Mouse (Mus musculus): ENCODE results near the gene Evi5. TPM values are rescaled to one million over a fixed set of nuclear protein-coding genes. Genes with fewer than 3 reads are reported as not detected.
A peak's percentile ranks its signal among the peaks of the same experiment; 100 is the strongest.

Evi5 gene
- total and polyA plus RNA-seq, 3 experiments, result 4.6 to 8.4 TPM; not detected in 1

- Histone ChIP-seq H3K36me3 (ENCODE audit: control insufficient read depth in 1 of 2, insufficient read depth in 2 of 2, low read length in 2 of 2) (peaks cover 0 to 3% of the 10 kb centered on the region in 2 experiments; a peak in 1 of 4 replicates), H3K79me2 (ENCODE audit: control insufficient read depth, insufficient read depth, low read length, poor library complexity) (no peaks in the 10 kb centered on the region), H3K9me3 (replicated peaks; ENCODE audit: insufficient read depth, low read length) (no peaks in the 10 kb centered on the region), H3K9ac (ENCODE audit: control insufficient read depth, low read depth, low read length, poor library complexity, severe bottlenecking) (no peak overlapping the region), H3K4me3 (ENCODE audit: control insufficient read depth in 1 of 2, insufficient read depth in 1 of 2, low read depth in 2 of 2, low read length in 2 of 2) (no peak overlapping the region), H3K4me1 (ENCODE audit: control insufficient read depth in 1 of 2, insufficient read depth in 2 of 2, low read length in 2 of 2) (0 out of 4 replicates have a peak, but pooled peaks cover 0 to 2% of the 10 kb centered on the region in 2 experiments), H3K27ac (ENCODE audit: control insufficient read depth, low read depth, low read length) (no peak overlapping the region), H3K27me3 (ENCODE audit: control insufficient read depth in 1 of 2, insufficient read depth in 2 of 2, low read length in 2 of 2) (no peaks in the 10 kb centered on the region)
- TF ChIP-seq HCFC1 (IDR thresholded peaks at IDR 0.05; ENCODE audit: low read depth, low read length) (no peak), RAD21 (IDR thresholded peaks at IDR 0.05; ENCODE audit: low read depth, low read length) (peak; percentile 62), SMC3 (IDR thresholded peaks at IDR 0.05; ENCODE audit: low read depth, low read length) (peak; percentile 62), ZC3H11A (IDR thresholded peaks at IDR 0.05; ENCODE audit: low read depth, low read length) (peak; percentile 48), CTCF (IDR thresholded peaks at IDR 0.05 in 2 of 3, conservative IDR thresholded peaks at IDR 0.05 in 1 of 3; ENCODE audit: control insufficient read depth in 1 of 3, insufficient read depth in 1 of 3, low read depth in 2 of 3, low read length in 3 of 3, poor library complexity in 1 of 3, severe bottlenecking in 1 of 3) (peak in 2 of 3 experiments; percentile 10 to 63; a peak in 2 of 6 replicates), GATA1 (IDR thresholded peaks at IDR 0.05; ENCODE audit: low read depth, low read length) (no peak), SIN3A (IDR thresholded peaks at IDR 0.05; ENCODE audit: low read length) (0 out of 2 replicates have a peak, but pooled peaks have one; percentile 21)
- DNase-seq (ENCODE audit: low read depth, low spot score), result peak; percentile 30
These were observed 81.0 kb downstream of the Evi5 start for GRCm38 (mm10) chr5:107793927-107794326.

GRCm38 (mm10) chr5:107793258-107793657, 81.6 kb downstream of the Evi5 start:
- H3K79me2 ChIP-seq (ENCODE audit: control insufficient read depth, insufficient read depth, low read length, poor library complexity), result no peaks in the 10 kb centered on the region
- DNase-seq (ENCODE audit: low read depth, low spot score), result no peak
- no peak overlapping the region for H3K9ac ChIP-seq (ENCODE audit: control insufficient read depth, low read depth, low read length, poor library complexity, severe bottlenecking)
- H3K27ac ChIP-seq (ENCODE audit: control insufficient read depth, low read depth, low read length), result no peak overlapping the region
- no peak overlapping the region for H3K4me3 ChIP-seq (ENCODE audit: control insufficient read depth in 1 of 2, insufficient read depth in 1 of 2, low read depth in 2 of 2, low read length in 2 of 2)
- TF ChIP-seq NRF1 (IDR thresholded peaks at IDR 0.05; ENCODE audit: insufficient read depth, low read depth, low read length, poor library complexity, severe bottlenecking), result no peak
- H3K9me3 ChIP-seq (replicated peaks; ENCODE audit: insufficient read depth, low read length), result no peaks in the 10 kb centered on the region
- H3K27me3 ChIP-seq (ENCODE audit: control insufficient read depth in 1 of 2, insufficient read depth in 2 of 2, low read length in 2 of 2), result no peaks in the 10 kb centered on the region
- peaks cover 0 to 3% of the 10 kb centered on the region in 2 experiments; a peak in 2 of 4 replicates for H3K36me3 ChIP-seq (ENCODE audit: control insufficient read depth in 1 of 2, insufficient read depth in 2 of 2, low read length in 2 of 2)
- 0 out of 4 replicates have a peak, but pooled peaks cover 0 to 2% of the 10 kb centered on the region in 2 experiments for H3K4me1 ChIP-seq (ENCODE audit: control insufficient read depth in 1 of 2, insufficient read depth in 2 of 2, low read length in 2 of 2)

GRCm38 (mm10) chr5:107792516-107792915, 82.4 kb downstream of the Evi5 start:
- TF ChIP-seq ZNF384 (IDR thresholded peaks at IDR 0.05; ENCODE audit: low read depth, low read length) (peak; percentile 41; the same call in 1 of the 2 replicates), ZC3H11A (IDR thresholded peaks at IDR 0.05; ENCODE audit: low read depth, low read length) (no peak)
- H3K4me1 ChIP-seq (ENCODE audit: control insufficient read depth in 1 of 2, insufficient read depth in 2 of 2, low read length in 2 of 2), result 0 out of 4 replicates have a peak, but pooled peaks cover 0 to 2% of the 10 kb centered on the region in 2 experiments
- H3K27me3 ChIP-seq (ENCODE audit: control insufficient read depth in 1 of 2, insufficient read depth in 2 of 2, low read length in 2 of 2), result no peaks in the 10 kb centered on the region
- H3K79me2 ChIP-seq (ENCODE audit: control insufficient read depth, insufficient read depth, low read length, poor library complexity), result no peaks in the 10 kb centered on the region
- H3K27ac ChIP-seq (ENCODE audit: control insufficient read depth, low read depth, low read length), result no peak overlapping the region
- no peak overlapping the region for H3K4me3 ChIP-seq (ENCODE audit: control insufficient read depth in 1 of 2, insufficient read depth in 1 of 2, low read depth in 2 of 2, low read length in 2 of 2)
- H3K36me3 ChIP-seq (ENCODE audit: control insufficient read depth in 1 of 2, insufficient read depth in 2 of 2, low read length in 2 of 2), result peaks cover 0 to 5% of the 10 kb centered on the region in 2 experiments; a peak in 2 of 4 replicates
- no peaks in the 10 kb centered on the region for H3K9me3 ChIP-seq (replicated peaks; ENCODE audit: insufficient read depth, low read length)
- no peak overlapping the region for H3K9ac ChIP-seq (ENCODE audit: control insufficient read depth, low read depth, low read length, poor library complexity, severe bottlenecking)
- DNase-seq (ENCODE audit: low read depth, low spot score), result no peak

All from MEL (cell line).